Mouse (Mus musculus) 3134 (cell line): Measurements from ENCODE around the gene Eef1a2.

Experiments used
- DNase-seq: peaks from one replicate; pipeline ENCODE4 v3.0.0-alpha.2; 2011; ENCODE audit warnings: low spot score; ENCODE audit not compliant: insufficient read length; ENCODE audit errors: extremely low read depth

Eef1a2 gene

DNA sequence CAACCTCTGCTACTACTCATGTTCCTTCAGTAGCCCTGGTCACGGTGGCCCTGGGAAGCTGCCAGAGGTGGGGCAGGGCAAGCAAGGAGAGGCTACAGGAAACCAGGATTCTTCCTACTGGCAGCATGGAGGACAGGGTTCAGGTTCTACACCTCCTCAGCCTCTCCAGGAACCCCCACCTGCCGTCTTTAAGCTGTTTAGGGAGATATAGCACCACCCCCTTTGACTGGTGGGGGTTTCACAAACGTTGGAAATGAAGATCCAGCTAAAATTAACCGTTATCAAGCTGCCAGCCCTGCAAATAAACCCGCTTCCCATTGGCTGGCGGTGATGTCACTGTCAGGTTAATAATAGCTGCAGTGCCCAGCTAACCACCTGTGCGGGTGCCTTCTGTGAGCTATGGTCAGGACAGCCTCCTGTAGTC is 2.3 kb upstream of the Eef1a2 start:
- no peak for DNase-seq

DNA sequence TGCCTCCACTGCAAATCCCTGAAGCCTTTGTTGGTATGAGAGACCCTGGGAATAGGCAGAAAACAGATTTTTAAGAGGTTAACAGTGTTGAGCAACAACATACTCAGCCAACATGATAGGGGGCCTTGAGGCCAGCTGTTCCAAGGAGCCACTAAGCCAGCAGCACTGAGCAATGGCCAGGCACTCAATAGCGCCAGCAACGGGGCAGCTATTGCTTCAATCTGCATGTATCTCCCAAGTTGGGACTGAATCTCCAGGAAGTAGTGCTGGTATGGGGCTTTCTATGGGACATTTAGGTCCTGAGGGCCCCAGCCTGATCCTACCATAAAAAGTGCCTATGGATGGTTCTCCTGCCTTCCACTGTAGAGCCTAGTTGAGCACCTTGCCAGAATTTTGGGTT is 1.7 kb upstream of the Eef1a2 start:
- no peak for DNase-seq

DNA sequence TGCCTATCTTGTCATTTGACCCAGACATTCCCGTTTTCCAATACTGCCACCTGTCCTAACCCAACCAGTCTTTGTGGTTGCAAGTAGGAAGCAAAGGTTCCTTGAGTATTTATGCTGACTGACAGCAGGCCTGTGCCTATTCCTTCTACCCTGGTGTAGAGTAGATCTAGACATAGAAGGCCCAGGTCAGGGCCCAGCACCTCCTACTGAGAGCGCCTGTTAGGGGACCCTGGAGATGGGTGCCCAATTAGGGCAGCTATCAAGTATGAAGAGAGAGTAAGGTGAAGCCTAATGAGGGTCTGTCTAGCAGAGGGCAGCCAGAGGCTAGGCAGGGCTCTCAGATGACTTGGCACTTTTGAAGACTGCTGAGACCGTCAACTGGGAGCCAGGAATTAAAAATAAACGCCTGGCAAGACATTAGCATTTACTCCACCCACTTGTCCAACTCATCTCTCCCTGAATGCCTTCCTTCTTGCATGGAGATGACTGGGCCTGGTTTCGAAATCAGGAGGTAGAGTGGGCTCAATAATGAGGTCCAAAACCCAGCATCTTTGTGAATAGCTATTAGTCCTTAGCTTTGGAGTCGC is 995 bp upstream of the Eef1a2 start:
- no peak for DNase-seq

DNA sequence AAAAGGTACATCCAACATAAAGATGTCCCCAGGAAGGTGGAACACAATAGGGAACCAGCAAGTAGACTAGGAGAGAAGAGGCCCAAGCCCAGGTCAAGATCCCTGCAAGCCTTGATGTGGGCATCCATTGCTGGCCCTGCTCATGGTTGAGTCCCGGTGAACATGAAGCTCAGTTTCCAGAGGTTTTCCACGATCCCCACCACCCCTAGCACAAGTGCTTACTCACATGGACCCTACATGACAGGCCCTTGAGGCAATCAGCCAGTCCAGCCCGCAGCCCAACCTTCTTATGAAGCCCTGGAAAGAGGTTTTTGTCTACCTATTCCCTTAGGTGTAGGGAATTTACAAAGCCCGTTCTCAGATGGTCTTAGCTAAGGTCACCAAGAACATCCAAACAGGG is 366 bp upstream of the Eef1a2 start:
- no peak for DNase-seq

DNA sequence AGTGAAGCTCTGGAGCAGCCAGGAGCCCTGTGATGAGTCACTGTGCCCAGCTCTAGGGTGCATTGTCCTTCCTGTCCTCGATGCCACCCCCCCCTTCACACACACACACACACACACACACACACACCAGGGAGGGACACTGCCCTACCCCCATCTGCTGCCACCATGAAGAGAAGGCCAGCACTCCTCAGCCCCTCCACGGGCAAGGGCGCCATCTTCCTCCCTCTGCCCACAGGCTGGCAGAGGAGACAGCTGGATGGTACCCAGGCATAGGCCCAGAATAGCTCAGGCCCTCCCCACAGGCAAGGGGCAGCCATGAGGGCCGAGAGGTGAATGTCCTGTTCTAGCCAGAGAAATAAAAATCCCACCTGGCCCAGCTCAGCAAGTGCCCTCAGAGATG is 1.0 kb downstream of the Eef1a2 start:
- DNase-seq, result no peak

DNA sequence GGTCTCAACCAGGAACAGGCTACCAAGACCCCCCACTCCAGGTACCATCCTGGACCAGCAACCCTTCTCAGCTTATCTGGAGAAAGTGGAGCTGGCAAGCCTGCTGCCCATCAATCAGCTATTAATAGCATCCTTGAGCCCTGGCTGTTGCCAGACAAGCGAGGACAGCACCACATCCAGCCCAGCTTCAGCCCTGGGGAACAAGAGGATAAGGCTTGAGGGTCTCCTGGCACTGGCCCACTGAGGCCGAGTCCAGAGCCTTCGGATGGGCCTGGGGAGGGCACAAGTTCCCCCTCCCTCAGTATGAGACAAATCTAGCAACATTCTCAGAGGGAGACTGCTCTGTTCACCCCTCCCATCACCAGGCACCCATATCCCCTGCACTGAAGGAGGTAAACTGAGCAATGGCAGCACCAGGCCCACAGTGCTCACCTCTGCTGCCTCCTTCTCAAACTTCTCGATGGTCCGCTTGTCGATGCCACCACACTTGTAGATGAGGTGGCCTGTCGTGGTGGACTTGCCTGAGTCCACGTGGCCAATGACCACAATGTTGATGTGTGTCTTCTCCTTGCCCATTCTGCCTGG is 1.9 kb downstream of the Eef1a2 start:
- no peak for DNase-seq

DNA sequence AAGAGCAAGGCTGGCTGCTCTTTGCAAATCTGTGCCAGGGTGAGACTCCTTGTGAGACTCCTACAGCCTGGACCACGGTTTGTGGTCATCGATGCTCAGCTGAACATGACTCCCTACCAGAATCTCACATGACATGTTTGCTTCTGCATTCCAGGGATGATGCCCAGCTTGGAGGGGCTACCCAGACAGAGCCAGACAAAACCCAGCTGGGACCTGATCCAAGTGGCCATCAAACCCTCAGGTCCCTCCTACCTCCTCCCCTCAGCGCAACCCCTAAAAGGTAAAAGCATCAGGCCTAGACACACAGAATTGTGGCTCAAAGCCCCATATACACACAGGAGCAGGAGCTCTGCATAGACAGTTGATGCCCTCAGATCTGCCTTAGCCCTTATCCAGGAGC is 2.5 kb downstream of the Eef1a2 start:
- DNase-seq, result no peak

DNA sequence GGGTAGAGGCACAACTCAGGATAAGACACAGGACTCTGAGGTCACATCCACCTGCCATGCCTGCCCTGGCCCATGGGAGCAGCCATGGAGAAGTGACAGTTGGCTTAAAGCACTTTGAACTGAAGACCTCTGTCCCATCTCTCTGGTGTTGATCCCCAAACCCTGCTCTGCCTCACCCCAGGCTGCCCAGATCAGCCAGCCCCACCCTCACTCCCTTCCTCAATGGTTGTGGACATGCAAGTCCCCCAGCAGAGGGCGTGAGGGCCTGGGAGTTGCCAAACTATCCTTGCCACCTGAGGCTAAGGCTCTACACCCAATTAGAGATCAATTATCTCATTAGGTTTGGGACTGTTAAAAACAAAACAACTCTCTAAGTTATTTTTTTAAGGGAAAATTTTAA is 3.0 kb downstream of the Eef1a2 start:
- DNase-seq, result no peak

DNA sequence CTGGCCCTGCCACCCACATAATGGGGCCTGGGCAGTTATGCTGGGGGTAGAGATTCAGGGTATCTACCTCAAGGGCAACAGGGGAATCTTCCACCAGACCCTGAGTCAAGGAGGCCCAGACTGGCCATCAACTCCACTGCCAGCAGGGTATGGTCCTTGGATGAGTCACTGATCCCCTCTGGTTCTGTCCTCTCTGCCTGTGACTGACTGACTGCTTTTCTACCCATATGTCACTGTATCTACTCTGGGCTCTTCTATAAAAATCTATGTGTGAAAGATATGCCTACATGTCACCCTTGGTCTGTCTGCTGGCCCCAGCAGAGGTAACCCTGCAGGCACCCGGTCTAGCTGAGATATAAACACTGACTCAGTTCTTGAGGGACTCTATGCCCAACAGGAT is 3.7 kb downstream of the Eef1a2 start:
- DNase-seq, result no peak

DNA sequence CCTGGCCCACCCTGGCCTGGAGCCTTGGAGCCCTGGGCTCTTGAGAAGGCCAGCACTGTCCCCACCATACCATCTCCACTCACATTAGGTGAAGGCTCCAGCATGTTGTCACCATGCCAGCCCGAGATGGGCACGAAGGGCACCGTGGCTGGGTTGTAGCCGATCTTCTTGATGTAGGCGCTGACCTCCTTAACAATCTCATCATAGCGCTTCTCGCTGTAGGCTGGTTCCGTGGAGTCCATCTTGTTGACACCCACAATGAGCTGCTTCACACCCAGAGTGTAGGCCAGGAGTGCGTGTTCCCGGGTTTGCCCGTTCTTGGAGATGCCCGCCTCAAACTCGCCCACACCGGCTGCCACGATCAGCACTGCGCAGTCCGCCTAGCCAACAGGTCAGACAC is 4.1 kb downstream of the Eef1a2 start:
- no peak for DNase-seq

DNA sequence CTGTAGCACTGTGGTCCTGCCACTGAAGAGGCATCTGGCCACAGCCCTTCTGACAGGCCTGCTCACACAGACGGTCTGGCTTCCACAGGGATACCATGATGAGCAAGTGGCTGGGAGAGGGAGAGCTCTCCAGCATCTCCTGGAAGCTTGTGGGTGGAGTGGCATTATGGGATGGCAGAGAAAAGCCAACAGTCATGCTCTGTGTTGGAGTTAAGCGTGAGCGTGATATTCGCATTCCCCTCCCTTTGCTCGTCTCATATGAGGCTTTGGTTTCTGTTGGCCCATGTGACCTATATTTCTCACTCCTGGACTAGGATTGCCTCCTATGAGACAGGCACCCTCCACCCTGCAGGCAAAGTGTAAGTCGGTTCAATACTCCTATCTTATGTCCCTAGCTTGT is 6.5 kb downstream of the Eef1a2 start:
- no peak for DNase-seq

DNA sequence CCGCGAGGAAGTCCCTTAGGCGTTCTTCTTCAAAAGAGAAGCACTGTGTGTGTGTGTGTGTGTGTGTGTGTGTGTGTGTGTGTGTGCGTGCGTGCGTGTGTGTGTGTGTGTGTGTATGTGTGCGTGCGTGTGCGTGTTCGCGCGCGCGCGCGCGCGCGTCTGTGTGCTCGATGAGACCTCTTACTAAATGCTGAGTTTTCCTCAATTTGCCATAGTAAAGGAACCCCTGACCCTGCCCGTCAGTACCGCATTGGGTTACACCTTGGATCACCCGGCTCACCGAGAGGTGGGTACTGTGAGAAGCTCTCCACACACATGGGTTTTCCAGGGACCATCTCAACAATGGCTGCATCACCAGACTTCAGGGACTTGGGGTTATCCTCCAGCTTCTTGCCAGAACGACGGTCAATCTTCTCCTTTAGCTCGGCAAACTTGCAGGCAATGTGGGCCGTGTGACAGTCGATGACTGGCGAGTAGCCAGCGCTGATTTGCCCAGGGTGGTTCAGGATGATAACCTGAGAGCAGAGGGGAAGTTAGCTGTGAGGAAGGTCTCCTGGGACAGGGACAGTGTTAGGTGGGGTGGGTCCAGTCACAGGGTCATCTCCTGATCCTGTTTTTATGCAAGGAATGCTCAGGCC is 8.4 kb downstream of the Eef1a2 start:
- no peak for DNase-seq

DNA sequence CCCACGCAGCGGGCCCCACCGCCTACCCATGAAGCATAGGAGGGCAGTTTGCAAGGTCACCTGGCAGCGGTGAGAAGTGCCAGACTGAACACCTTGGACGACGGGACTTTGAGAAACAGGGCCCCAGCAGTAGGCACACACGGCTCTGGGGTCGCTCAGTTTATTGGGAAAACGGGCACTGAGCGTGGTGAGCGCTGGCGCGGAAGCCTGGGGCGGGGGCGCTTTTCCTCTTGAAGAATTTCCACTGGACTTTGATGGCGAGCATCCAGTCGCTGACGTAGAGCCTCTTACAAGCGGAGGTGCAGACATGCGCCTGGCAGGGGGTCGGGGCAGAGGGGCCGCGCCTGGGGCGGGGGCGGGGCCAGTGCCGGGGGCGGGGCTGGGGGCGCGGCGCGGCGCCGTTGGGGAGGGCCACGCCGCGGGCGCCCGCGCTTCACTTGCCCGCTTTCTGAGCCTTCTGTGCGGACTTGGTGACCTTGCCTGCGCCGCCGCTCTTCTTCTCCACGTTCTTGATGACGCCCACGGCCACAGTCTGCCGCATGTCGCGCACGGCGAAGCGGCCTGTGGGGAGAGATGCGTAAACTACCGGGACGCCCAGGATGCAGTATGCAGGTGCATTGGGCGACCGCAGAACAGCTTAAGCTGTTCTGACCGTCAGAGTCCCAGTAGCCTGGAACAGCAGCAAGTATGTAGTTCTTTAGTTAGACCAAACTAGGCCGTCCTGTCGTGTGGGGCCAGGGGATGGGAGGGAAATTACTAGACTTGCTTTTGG is 9.1 kb downstream of the Eef1a2 start:
- no peak for DNase-seq

DNA sequence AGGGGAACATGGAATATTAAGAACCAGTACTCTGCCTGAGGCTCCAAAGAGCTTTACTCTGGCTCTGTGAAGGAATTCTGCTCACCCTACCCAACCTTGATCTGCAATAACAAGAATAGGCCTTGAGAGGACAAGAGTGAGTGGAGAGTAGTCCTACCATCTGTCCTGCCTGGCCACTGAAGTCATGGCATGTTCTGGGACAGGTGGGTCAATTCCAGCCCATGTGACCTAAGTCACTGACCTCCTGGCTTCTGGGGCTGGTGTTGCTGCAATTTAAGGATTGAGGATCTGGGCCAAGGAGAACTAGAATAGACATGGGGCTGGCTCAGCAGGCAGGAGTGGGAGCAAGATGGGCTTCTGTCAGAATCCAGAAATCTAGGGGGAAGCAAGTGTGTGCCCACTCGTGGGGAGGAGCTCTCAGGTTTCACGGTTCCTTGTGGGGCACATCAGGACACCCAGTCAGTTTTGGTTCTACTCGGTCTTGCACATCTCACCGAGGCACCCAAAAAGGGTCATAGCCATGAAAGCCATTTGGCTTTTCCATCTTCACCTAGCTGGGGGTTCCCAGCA is 9.8 kb downstream of the Eef1a2 start:
- no peak for DNase-seq

DNA sequence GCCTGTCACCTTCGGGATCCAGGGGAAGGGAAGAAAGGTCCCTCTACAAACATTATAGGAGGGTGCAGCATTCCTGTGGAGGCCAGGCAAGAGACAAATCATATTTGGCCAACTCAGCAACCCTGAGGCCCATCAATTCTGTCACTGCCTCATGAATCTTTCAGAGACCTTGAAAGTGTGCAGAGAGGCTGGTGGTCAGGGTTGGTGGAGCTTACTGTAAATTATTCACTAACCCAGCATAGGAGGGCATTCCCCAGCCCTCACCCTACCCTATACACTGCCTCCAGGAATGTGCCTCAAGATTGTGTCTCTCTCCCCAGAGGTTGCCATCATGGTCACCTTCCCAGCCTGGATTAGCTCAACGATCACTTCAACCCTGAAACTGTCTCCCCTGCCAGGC is 12.1 kb downstream of the Eef1a2 start:
- DNase-seq, result no peak

DNA sequence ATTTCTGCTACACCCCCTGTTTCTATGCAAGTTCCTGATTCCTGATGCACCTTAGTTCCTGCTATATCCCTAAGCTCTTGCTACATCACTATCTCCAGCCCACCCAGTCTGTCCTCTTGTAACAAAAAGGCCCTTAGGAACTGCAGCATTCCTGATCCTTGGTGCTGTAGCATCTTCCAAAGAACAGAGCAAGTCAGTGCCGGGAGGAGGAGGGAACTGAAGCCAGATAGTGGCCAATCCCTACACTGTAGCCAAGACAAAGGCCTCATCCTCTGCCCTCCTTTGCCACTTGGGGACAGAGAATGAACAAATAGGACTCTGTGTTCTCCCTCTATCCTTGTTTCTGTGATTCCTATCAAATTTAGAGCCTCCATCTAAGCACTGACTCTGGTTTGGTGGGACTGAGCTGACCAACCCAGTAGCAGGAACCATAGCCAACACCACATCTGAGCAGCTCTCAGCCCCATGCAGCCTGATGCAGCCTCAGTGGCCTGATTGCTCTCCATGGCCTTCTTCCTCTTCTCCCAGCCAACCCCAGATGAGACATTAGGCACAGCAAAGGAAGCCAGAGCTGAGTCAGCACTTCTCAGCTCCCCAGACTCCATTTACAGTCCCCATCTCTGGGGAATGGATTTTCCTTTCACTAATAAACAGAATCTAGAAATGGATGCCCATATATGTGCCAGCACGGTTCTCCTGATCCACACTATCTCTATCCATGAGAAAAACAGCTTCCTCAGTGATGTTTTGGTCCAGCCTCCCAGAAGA is 13.1 kb downstream of the Eef1a2 start:
- no peak for DNase-seq

DNA sequence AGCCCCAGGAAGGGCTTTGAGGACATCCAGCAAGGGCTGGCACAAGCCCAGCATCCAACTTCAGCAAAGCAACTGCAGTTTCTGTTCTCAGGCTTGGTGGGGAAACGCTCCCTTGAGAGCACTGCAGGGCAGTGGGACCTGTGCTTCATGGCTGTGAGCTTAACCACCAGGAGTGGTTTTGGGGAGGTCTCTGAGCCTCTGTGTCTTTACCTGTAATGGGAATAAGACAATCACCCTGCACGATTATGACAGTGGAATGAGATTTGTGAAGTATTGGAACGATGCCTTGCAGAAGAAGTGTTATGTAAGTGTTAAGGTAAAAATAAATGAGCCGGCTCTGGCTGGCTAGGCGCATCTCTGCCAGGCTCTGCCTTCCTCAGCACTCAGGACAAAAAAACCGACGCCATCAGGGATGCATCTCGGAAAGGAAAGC is 14.1 kb downstream of the Eef1a2 start:
- no peak for DNase-seq

DNA sequence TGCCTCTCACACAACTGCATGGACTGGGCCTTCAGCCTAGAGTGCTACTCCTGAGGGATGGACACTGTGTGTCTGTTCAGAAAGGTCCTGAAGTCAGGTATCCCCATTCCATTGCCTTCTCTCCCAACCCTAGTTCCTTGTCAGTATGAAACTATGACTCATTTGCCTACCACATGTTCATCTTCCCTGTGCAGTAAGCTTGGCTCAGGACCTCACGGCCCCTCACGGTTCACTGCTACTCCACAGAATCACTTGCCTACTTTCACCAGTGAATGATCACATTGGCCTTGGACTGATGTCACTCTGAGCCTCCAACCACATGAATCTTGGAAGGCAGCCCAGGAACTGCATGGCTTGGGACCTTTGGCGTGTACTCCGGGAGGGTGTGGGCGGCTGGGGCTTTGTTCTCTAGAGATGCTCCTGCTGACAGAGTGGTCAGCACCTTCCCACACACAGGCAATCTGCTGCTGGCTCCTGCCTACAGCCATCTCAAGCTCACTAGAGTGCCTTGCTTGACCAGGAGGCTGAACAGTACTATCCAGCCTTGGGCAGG is 17.1 kb downstream of the Eef1a2 start:
- DNase-seq, result peak; percentile 63

DNA sequence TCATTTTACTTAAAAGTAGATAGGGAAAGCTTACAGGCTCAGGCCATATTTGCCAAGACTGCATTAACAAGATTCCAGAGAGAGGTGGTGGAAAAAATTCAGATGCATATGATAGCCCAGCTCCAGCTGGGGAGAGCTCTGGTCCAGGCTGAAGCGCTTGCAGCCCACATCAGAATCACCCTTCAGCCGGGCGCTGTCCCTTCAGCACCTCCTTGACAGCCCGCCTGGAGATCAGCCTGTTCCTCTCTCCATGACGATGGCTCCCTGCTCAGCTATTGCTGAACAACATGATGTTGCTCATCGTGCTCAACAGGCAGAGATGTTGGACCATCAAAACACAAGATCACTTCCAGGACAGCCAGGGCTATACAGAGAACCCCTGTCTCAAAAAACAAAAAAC is 19.9 kb downstream of the Eef1a2 start:
- DNase-seq, result no peak

DNA sequence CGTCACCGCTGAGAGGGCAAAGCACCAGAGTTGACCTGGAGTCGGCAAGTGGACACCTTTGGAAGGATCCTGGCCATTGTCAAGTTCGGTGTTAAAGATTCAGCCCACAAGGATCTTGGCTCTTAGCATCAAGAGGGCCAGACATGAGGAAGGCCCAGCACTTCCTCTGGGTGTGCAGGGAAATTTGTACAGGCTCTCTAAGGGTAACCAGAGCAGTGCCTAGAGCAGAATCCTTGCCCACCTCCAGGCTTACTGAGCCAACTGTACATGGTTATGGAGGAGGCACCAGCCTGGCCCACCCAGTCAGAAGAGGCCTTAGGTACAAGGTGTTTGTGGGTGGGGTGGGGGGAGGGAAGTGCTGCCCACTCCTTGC is 21.4 kb downstream of the Eef1a2 start:
- DNase-seq, result no peak
